In the genomic region with DNA sequence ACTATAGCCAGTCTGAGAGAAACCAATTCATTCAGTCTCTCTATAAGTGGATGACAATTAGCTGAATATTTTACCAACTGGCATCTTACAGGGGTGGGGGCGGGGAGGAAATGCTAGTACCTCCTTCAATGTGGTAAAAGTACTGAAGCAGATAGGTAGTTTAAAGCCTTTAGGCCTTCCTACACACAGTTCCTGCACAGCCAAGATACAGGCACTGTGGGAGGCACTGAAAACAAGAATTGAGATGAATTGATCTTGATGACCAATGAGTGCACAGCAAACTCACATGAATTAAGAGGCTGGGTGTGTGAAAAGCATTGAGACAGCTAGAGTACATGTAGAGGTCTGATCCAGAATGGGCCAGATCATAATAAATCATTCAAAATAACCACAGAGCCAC, we compare ENCODE assay signal across 23 mouse cellular contexts.
"Had no signal": no experiment of that assay in that cellular context is flagged by ENCODE, and none has a peak within 500 bp of the region (broad histone marks: within the 10 kb centered on the region; RNA-seq: fewer than 3 reads in every experiment).

No protein-coding gene starts in this region.

- H3K4me3 ChIP-seq: gastrocnemius, adult 2 months; heart, adult 2 months; heart, embryonic 10.5 days; heart, embryonic 12.5 days; hindbrain, embryonic 13.5 days; hindbrain, embryonic 15.5 days; kidney, embryonic 15.5 days; left cerebral cortex, adult 2 months; limb, embryonic 10.5 days; limb, embryonic 12.5 days; liver, embryonic 12.5 days had no signal

- H3K4me1 ChIP-seq: hindbrain, embryonic 13.5 days; hindbrain, embryonic 15.5 days; kidney, embryonic 15.5 days; limb, embryonic 10.5 days; limb, embryonic 12.5 days had no signal

- H3K9ac ChIP-seq: heart, embryonic 12.5 days; hindbrain, embryonic 13.5 days; hindbrain, embryonic 15.5 days; kidney, embryonic 15.5 days; limb, embryonic 12.5 days; liver, embryonic 12.5 days had no signal

- ATAC-seq: hindbrain, postnatal 0 days; intestine, embryonic 16.5 days; liver, embryonic 12.5 days had no signal

- H3K9me3 ChIP-seq: heart, embryonic 10.5 days; heart, embryonic 12.5 days; hindbrain, embryonic 13.5 days; hindbrain, embryonic 15.5 days; kidney, embryonic 15.5 days; limb, embryonic 10.5 days; limb, embryonic 12.5 days; liver, embryonic 12.5 days had no signal

- H3K4me2 ChIP-seq: heart, embryonic 12.5 days; hindbrain, embryonic 13.5 days; hindbrain, embryonic 15.5 days; kidney, embryonic 15.5 days; limb, embryonic 12.5 days; liver, embryonic 12.5 days had no signal

- H3K27me3 ChIP-seq: heart, embryonic 12.5 days; hindbrain, embryonic 13.5 days; hindbrain, embryonic 15.5 days; kidney, embryonic 15.5 days; limb, embryonic 12.5 days; liver, embryonic 12.5 days had no signal

- DNase-seq: gastrocnemius, adult 2 months; gastrocnemius, postnatal 10 days; gastrocnemius, postnatal 25 days; heart, adult 2 months; heart, postnatal 10 days; heart, postnatal 4 days; kidney, adult 11 months; kidney, adult 2 months; kidney, adult 9 months; kidney, postnatal 14 days; kidney, postnatal 36 days had no signal

- H3K36me3 ChIP-seq: heart, embryonic 10.5 days; heart, embryonic 12.5 days; hindbrain, embryonic 13.5 days; hindbrain, embryonic 15.5 days; kidney, embryonic 15.5 days; limb, embryonic 10.5 days; limb, embryonic 12.5 days had no signal

- H3K27ac ChIP-seq: gastrocnemius, adult 2 months; heart, adult 2 months; heart, embryonic 10.5 days; hindbrain, embryonic 13.5 days; hindbrain, embryonic 15.5 days; hindbrain, postnatal 0 days; kidney, embryonic 15.5 days; kidney, postnatal 0 days; left cerebral cortex, adult 2 months; limb, embryonic 10.5 days; limb, embryonic 12.5 days; liver, embryonic 12.5 days had no signal
